Mouse (Mus musculus) erythroid progenitor cell, adult 5-6 weeks (primary cell): ENCODE data around the gene Snx8. TPM values are rescaled to one million over a fixed set of nuclear protein-coding genes. Genes with fewer than 3 reads are reported as not detected.

Experiments
- ATAC-seq: replicated peaks from 2 replicates; pipeline ENCODE4 v1.8.0; 2016; ENCODE audit warnings: moderate number of reproducible peaks, mild to moderate bottlenecking, moderate TSS enrichment, inconsistent platforms; ENCODE audit not compliant: poor library complexity, low FRiP score, severe bottlenecking
- total RNA-seq, 2 experiments: library from RNA; stranded (forward) in 1 of 2; stranded (reverse) in 1 of 2; fragments of 150-400 nt in 1 of 2; fragments of 186-747, 209-891 nt in 1 of 2; gene quantifications; 2 replicates each; pipeline versions ENCODE4 v1.2.3 to v1.2.4; 2015 to 2017; ENCODE audit warnings: low replicate concordance in 2 of 2

Gene Snx8
- total RNA-seq (2015; ENCODE audit: low replicate concordance), result 0.84 and 1.1 TPM in 2 replicates
- total RNA-seq (2017; ENCODE audit: low replicate concordance), result 1.0 TPM in 1 of 2 replicates, not detected in the other

- ATAC-seq, result peak; percentile 92
Measured at GRCm38 (mm10) chr5:140388588-140389576, at the start of gene Snx8. Gene Snx8, minus strand, starts transcription at chr5:140389262.

GRCm38 (mm10) chr5:140425016-140425783, 36.1 kb upstream of the Snx8 start:
- no peak for ATAC-seq

DNA sequence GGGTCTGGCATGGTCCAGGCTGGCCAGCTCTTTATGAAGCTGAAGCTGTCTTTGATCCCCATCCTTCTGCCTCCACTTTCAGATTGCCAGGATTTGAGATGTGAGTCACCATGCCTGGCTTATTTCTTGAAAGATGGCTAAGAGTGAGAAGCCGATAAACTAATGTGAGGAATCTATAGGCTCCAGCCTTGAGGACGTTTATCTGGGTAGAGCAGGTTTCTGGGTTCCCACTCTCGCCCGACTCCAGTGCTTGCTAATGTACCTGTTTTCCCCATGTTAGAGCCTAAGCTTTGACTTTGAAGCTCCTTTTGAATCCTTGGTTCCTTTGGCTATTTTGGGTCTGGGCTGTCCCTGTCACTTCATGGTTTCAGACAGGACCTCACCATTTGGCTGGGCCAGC, 31.6 kb upstream of the Snx8 start:
- ATAC-seq, result peak; percentile 18

DNA sequence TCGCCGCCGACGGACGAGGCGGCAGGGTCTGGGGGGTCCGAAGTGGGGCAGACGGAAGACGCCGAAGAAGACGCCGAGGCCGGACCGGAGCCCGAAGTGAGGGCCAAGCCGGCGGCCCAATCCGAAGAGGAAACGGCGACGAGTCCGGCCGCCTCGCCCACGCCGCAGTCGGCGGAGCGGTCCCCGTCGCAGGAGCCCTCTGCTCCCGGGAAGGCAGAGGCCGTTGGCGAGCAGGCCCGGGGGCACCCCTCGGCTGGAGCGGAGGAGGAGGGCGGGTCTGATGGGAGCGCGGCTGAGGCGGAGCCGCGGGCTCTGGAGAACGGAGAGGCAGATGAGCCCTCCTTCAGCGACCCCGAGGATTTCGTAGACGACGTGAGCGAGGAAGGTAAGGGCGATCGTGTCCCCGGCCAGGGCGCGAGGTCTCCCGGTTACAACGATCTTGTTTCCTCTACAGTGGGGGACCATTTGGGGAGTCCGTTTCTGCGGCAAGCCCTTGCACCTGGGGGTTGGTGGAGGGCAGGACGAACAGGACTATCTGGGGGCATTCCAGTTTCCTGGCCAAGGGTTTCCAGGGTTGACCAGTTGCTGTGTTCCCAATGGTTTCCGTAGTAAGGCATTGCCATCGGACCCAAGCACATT, 30.5 kb upstream of the Snx8 start:
- ATAC-seq, result peak; percentile 47; the same call in 1 of the 2 replicates

DNA sequence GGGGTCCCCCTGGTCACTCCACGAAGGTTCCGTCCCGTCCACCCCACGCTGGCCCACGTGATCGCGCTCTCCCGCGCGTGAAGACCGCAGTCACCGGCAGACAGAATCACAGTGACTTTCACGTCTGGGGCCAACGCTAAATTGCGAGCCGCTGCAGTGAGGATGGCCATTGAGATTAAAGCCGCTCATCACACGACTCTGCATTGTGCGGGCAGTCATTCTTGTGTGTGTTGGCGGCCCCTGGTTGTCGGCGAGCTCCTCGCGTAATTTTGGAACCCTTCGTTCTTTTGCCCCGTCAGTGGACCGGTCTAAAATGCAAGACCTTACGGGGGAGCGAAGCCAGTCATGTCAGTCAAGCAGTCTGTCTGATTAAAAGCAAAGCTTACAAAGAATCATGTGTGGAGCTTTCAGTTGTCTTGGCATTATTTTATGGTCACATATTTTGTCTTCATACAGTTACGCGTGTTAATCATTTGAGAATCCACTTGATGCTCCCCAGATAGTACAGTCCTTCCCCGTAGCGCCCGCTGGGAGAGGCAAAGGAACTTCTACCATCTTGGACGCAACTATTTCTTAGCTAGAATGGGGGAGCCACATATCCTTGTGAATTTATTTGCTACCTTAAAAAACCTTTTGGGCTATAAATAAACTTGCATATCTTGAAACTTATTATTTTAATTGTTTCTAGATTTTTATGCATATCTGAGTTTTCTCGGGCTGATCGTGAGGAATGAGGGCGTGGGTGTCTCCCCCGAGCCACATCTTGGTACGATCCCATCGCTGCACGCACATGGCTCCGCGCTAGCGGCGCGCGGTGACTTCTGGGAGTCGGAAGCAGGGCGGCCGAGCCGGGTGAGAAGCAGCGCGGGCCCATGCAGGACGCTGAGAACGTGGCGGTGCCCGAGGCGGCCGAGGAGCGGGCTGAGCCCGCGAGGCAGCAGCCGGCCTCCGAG, 29.7 kb upstream of the Snx8 start, which contains the start of gene Eif3b:
Gene Eif3b, plus strand, starts transcription at position 840 of the 953 bp plus-strand sequence.
- peak; percentile 90 for ATAC-seq

- ATAC-seq, result peak; percentile 1; the same call in 1 of the 2 replicates
Measured at GRCm38 (mm10) chr5:140418106-140418488, 29.0 kb upstream of the Snx8 start.

DNA sequence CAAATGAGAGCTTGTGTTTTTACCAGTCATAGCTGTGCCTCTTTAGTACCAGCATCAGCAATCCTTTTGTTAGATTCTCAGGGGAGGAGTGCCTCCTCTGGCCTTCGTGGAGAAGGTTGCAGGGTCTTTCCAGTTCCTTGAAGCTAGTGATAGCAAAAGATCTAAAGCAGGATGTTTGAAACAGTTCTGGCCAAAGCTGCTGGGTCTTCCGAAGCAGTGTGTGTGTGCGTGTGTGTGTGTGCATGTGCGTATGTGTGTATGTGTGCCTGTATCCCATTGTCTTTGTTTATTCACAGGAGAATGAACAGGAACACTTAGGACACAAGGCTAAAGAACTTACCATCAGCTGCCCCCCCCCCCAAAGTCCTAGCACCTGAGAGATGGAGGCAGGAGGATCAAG, 25.6 kb upstream of the Snx8 start:
- no peak for ATAC-seq

- ATAC-seq, result peak; percentile 77; the same call in 1 of the 2 replicates
Measured at GRCm38 (mm10) chr5:140411339-140411738, 22.3 kb upstream of the Snx8 start.

DNA sequence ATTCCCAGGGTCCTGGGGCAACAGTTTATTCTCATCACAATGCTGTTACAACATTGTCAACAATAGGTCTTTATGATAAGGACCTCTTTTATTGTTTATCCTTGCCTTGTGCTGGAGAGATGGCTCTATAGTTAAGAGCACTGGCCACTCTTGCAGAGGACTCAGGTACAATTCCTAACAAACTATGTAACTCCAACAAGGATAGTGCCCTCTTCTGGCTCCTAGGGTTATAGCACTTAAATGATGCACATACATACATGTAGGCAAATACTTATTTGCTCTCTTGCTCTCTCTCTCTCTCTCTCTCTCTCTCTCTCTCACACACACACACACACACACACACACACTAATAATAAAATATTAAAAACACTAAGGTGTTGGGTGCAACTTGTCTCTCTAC, 19.7 kb upstream of the Snx8 start:
- ATAC-seq, result no peak

- ATAC-seq, result no peak
Measured at GRCm38 (mm10) chr5:140406666-140407065, 17.6 kb upstream of the Snx8 start.

GRCm38 (mm10) chr5:140405126-140405525, 16.1 kb upstream of the Snx8 start:
- no peak for ATAC-seq

- no peak for ATAC-seq
Measured at GRCm38 (mm10) chr5:140402640-140403270, 13.7 kb upstream of the Snx8 start.

- ATAC-seq, result no peak
Measured at GRCm38 (mm10) chr5:140396166-140396940, 7.3 kb upstream of the Snx8 start.

DNA sequence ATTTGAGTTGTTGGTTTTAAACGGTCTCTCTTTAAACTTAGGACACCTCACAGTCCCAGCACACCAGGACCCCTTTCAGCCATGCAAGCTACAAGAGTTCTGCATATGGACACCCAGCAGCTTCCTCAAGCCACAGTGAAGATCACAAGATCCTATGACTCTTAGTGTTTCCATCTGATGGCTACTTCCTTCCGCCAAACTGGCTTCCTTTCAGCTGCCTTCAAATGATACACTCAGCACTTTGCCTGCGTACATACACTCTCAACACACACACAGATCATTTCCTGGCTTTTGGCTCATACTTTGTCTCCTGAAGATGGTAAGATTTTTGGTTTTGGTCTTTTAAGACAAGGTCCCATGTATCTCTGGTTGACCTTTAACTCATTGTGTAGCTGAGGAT, 3.6 kb upstream of the Snx8 start:
- ATAC-seq, result no peak

DNA sequence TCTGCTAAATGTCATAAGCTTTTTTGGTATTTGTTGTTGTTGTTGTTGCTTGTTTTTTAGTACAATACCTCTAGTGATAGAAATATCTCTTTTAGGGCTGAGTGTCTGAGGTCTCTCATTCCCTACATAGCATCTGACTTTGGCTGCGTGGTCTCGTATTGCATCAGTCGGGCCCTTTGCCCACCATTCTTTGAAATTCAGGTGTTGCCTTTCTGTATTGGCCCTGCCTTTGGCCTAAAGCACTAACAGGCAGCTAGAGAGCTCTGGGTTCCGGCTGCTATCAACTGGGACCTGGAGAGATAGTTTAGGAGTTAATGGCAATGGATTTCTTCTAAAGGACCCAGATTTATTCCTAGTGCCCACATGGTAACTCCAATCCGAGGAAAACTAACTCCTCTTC, 2.9 kb upstream of the Snx8 start:
- ATAC-seq, result no peak

- ATAC-seq, result no peak
Measured at GRCm38 (mm10) chr5:140391435-140391834, 2.4 kb upstream of the Snx8 start.

- ATAC-seq, result no peak
Measured at GRCm38 (mm10) chr5:140389647-140390046, 585 bp upstream of the Snx8 start.
